Mouse (Mus musculus) liver, postnatal 0 days (tissue): ENCODE data around the gene Lrrc4c.

Source experiments
- CTCF ChIP-seq: sonication (generic); IDR thresholded peaks from 2 replicates; pipeline ENCODE4 v1.5.1; 2016; ENCODE audit warnings: antibody characterized with exemption, low read depth
- EP300 ChIP-seq: IDR thresholded peaks from 2 replicates; pipeline ENCODE4 v1.6.1; 2016; ENCODE audit warnings: antibody characterized with exemption, low read depth, mild to moderate bottlenecking

DNA sequence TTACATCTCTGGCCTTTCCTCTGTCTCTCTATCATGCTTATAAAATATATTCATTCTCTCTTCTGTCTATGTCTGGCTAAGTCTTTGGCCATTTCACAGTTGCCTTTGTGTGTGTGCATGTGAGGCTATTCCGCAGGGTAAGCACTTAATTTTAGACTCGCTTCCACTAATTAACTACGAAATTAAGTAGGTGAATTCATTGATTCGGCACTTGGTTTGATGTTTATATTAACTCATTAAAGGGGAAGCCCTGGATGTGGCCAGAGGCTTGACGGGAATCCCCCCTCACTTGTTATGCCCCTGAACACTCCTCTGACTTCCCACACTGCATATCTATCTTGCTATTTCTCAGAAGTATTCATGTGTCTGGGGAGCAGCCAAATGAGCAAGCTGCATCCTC is 1169.6 kb downstream of the Lrrc4c start:
- no peak for TF ChIP-seq CTCF
- TF ChIP-seq EP300: no peak
